Mouse (Mus musculus) bone marrow, adult 2 months (tissue): Measurements from ENCODE around the gene Tenm3.

Experiments used
- CTCF ChIP-seq: fragments of 200-500 bp; IDR thresholded peaks from 2 replicates; pipeline ENCODE4 v1.5.1; 2011; ENCODE audit warnings: low read length, control low read depth; ENCODE audit not compliant: control insufficient read depth, insufficient read depth
- POLR2A ChIP-seq: fragments of 200-500 bp; IDR thresholded peaks from 2 replicates; pipeline ENCODE4 v1.6.1; 2011; ENCODE audit warnings: low read depth, mild to moderate bottlenecking, control low read depth, low read length, borderline replicate concordance; ENCODE audit not compliant: control insufficient read depth

DNA sequence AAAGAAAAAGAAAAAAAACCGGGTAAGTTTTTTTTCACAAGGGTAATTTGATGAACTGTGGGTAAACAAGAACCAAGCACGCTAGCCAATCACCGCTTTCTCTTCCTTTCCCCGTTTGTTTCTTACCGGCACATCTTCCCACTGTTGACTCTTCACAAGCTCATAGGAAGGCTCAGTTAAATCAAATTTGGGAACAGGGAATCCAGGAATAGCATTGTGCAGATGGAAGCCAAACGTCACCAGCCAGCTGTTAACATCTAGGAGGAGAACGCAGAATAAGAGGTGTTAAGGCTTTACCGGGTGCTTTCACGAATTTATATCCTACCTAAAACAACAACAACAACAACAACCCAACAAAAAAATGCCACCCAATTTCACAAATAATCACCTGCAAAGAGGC, 611.9 kb downstream of the Tenm3 start:
- no peak for TF ChIP-seq CTCF
- no peak for TF ChIP-seq POLR2A
